Mouse (Mus musculus) neural tube, embryonic 15.5 days (tissue): ENCODE results near the gene Haus7. TPM values are rescaled to one million over a fixed set of nuclear protein-coding genes. Genes with fewer than 3 reads are reported as not detected.

Source experiments
- ATAC-seq: fragments of 200-750 bp; cut with Nextera tagmentation; 2 replicates; pipeline ENCODE4 v1.8.0; 2017; ENCODE audit warnings: mild to moderate bottlenecking, moderate TSS enrichment, moderate library complexity; ENCODE audit not compliant: low FRiP score
- H3K27ac ChIP-seq: fragments of 300-500 bp; sonication (generic); replicated peaks from 2 replicates; pipeline ENCODE4 v1.5.1; 2015; ENCODE audit warnings: mild to moderate bottlenecking, inconsistent platforms
- H3K27me3 ChIP-seq: fragments of 300-500 bp; sonication (generic); replicated peaks from 2 replicates; pipeline ENCODE4 v1.6.1; 2015; ENCODE audit warnings: inconsistent platforms
- H3K36me3 ChIP-seq: fragments of 300-500 bp; sonication (generic); 2 replicates; pipeline ENCODE4 v1.6.1; 2015; ENCODE audit warnings: inconsistent platforms
- H3K4me1 ChIP-seq: fragments of 300-500 bp; sonication (generic); 2 replicates; pipeline ENCODE4 v1.6.1; 2015; ENCODE audit warnings: inconsistent platforms
- H3K4me2 ChIP-seq: fragments of 300-500 bp; sonication (generic); 2 replicates; pipeline ENCODE4 v1.6.1; 2015; ENCODE audit warnings: inconsistent platforms, mild to moderate bottlenecking, moderate library complexity
- H3K4me3 ChIP-seq: fragments of 300-500 bp; sonication (generic); replicated peaks from 2 replicates; pipeline ENCODE4 v1.5.1; 2015; ENCODE audit warnings: mild to moderate bottlenecking, inconsistent platforms
- H3K9ac ChIP-seq: fragments of 300-500 bp; sonication (generic); replicated peaks from 2 replicates; pipeline ENCODE4 v1.6.1; 2015; ENCODE audit warnings: mild to moderate bottlenecking, inconsistent platforms
- H3K9me3 ChIP-seq: fragments of 300-500 bp; sonication (generic); replicated peaks from 2 replicates; pipeline ENCODE4 v1.6.1; 2016; ENCODE audit warnings: inconsistent platforms
- WGBS: fragments of 180-500 bp; shearing (Covaris S2); methylation state at CpG from one replicate; pipeline ENCODE4 v1.1.7; 2015; ENCODE audit warnings: mixed read lengths; 5-methylcytosine and 5-hydroxymethylcytosine counted together
- polyA plus RNA-seq: library from polyadenylated mRNA; unstranded; fragments of >200 nt; fragmentation: Nextera tagmentation; extraction: Ambion mirVana; gene quantifications from 2 replicates; pipeline ENCODE4 v1.2.1, GENCODE M21; 2015

Gene Haus7
- polyA plus RNA-seq, 1 experiment from 2014 or later: 74.9 TPM

GRCm38 (mm10) chrX:73391481-73391880, 67.4 kb downstream of the Haus7 start:
- Histone ChIP-seq H3K9ac (no peak overlapping the region), H3K4me2 (no peak overlapping the region), H3K4me1 (no peaks in the 10 kb centered on the region), H3K36me3 (no peaks in the 10 kb centered on the region), H3K27me3 (no peaks in the 10 kb centered on the region), H3K27ac (no peak overlapping the region), H3K9me3 (no peaks in the 10 kb centered on the region), H3K4me3 (no peak overlapping the region)
- no peak for ATAC-seq
- WGBS: 89% methylated on average over 4 of the region's 4 CpGs

Other genes with a start within 250 kb of the Haus7 start
- gene Xlr4b, start 244.7 kb downstream of the Haus7 start, polyA plus RNA-seq: 0.37 and 3.1 TPM in 2 replicates
- gene F8a, start 230.8 kb downstream of the Haus7 start, polyA plus RNA-seq: 31.3 and 35.3 TPM in 2 replicates
- gene Xlr4c, start 215.9 kb downstream of the Haus7 start, polyA plus RNA-seq: 0.12 and 2.3 TPM in 2 replicates
- 0.22 and 0.41 TPM in 2 replicates for gene Xlr3c, start 193.7 kb downstream of the Haus7 start, polyA plus RNA-seq
- 0.20 TPM in 1 of 2 replicates, not detected in the other for gene Xlr5a, start 166.1 kb downstream of the Haus7 start, polyA plus RNA-seq
- not detected in 2 replicates for gene Xlr5c, start 166.1 kb downstream of the Haus7 start, polyA plus RNA-seq
- gene Gm45015, start 122.2 kb downstream of the Haus7 start, polyA plus RNA-seq: not detected in 2 replicates
- 8.9 and 9.8 TPM in 2 replicates for gene Zfp275, start 116.4 kb downstream of the Haus7 start, polyA plus RNA-seq
- not detected in 2 replicates for gene Gm18336, start 60.3 kb downstream of the Haus7 start, polyA plus RNA-seq
- gene Zfp92, start 47.9 kb downstream of the Haus7 start, polyA plus RNA-seq: 1.2 and 1.3 TPM in 2 replicates
- not detected in 2 replicates for gene Trex2, start 23.7 kb downstream of the Haus7 start, polyA plus RNA-seq
- 29.1 and 33.4 TPM in 2 replicates for gene Bgn, start 24.6 kb upstream of the Haus7 start, polyA plus RNA-seq
- gene Atp2b3, start 44.0 kb upstream of the Haus7 start, polyA plus RNA-seq: 6.1 and 7.0 TPM in 2 replicates
- 1.0 and 1.8 TPM in 2 replicates for gene Dusp9, start 180.4 kb upstream of the Haus7 start, polyA plus RNA-seq
- gene Pnck, start 201.1 kb upstream of the Haus7 start, polyA plus RNA-seq: 156 and 187 TPM in 2 replicates
- gene Slc6a8, start 214.1 kb upstream of the Haus7 start, polyA plus RNA-seq: 8.2 TPM in 2 replicates